Mouse (Mus musculus) cerebellum, adult 8-10 months (tissue): Measurements from ENCODE around the gene Mrpl27.
"Not testable (repeated sequence)": the region's sequence is repeated elsewhere in the genome, so short reads cannot be mapped to it uniquely, and the experiment has no call there.

Source experiments
- DNase-seq: peaks from one replicate; pipeline ENCODE4 v3.0.0; 2022

Mrpl27 gene

GRCm38 (mm10) chr11:94675446-94675845 lies 21.9 kb downstream of the Mrpl27 start:
- no peak for DNase-seq

GRCm38 (mm10) chr11:94676308-94676707 lies 22.7 kb downstream of the Mrpl27 start:
- no peak for DNase-seq

- DNase-seq: peak; percentile 90
Measured at GRCm38 (mm10) chr11:94676754-94677606, 23.4 kb downstream of the Mrpl27 start, which contains the start of gene Xylt2. Gene Xylt2 (minus strand): TSS chr11:94677515.

GRCm38 (mm10) chr11:94677607-94678145 lies 24.1 kb downstream of the Mrpl27 start:
- no peak for DNase-seq

GRCm38 (mm10) chr11:94680639-94681038 lies 27.1 kb downstream of the Mrpl27 start:
- DNase-seq: no peak

- DNase-seq: no peak
Measured at GRCm38 (mm10) chr11:94681640-94682039, 28.1 kb downstream of the Mrpl27 start.

- DNase-seq: no peak
Measured at GRCm38 (mm10) chr11:94682427-94682826, 28.9 kb downstream of the Mrpl27 start.

GRCm38 (mm10) chr11:94687178-94687577 lies 33.6 kb downstream of the Mrpl27 start:
- DNase-seq: no peak

- not testable (repeated sequence) for DNase-seq
Measured at GRCm38 (mm10) chr11:94692502-94692901, 38.9 kb downstream of the Mrpl27 start.

- DNase-seq: no peak
Measured at GRCm38 (mm10) chr11:94695508-94695907, 41.9 kb downstream of the Mrpl27 start.

- DNase-seq: no peak
Measured at GRCm38 (mm10) chr11:94697140-94697539, 43.6 kb downstream of the Mrpl27 start.

- no peak for DNase-seq
Measured at GRCm38 (mm10) chr11:94697703-94698464, 44.3 kb downstream of the Mrpl27 start.

GRCm38 (mm10) chr11:94699399-94699798 lies 45.8 kb downstream of the Mrpl27 start:
- DNase-seq: no peak

- DNase-seq: peak; percentile 9
Measured at GRCm38 (mm10) chr11:94701401-94702215, 48.0 kb downstream of the Mrpl27 start.

- peak; percentile 10 for DNase-seq
Measured at GRCm38 (mm10) chr11:94702216-94702610, 48.6 kb downstream of the Mrpl27 start.

GRCm38 (mm10) chr11:94704020-94704419 lies 50.5 kb downstream of the Mrpl27 start:
- DNase-seq: no peak

- no peak for DNase-seq
Measured at GRCm38 (mm10) chr11:94704472-94704871, 50.9 kb downstream of the Mrpl27 start, which contains the start of gene Gm11541. Gene Gm11541 (minus strand): TSS chr11:94704499.
